Mouse (Mus musculus) cortical plate, adult 2 months (tissue): Measurements from ENCODE around the gene Kif1c.

ENCODE experiments used
- CTCF ChIP-seq: fragments of 200-500 bp; IDR thresholded peaks from 2 replicates; pipeline ENCODE4 v1.5.1; 2011; ENCODE audit warnings: mild to moderate bottlenecking, control low read depth, low read length; ENCODE audit not compliant: insufficient read depth; ENCODE audit errors: extremely low read depth
- POLR2A ChIP-seq: fragments of 200-500 bp; IDR thresholded peaks from 2 replicates; pipeline ENCODE4 v1.6.1; 2011; ENCODE audit warnings: mild to moderate bottlenecking, low read length, control low read depth; ENCODE audit not compliant: insufficient read depth; ENCODE audit errors: extremely low read depth

DNA sequence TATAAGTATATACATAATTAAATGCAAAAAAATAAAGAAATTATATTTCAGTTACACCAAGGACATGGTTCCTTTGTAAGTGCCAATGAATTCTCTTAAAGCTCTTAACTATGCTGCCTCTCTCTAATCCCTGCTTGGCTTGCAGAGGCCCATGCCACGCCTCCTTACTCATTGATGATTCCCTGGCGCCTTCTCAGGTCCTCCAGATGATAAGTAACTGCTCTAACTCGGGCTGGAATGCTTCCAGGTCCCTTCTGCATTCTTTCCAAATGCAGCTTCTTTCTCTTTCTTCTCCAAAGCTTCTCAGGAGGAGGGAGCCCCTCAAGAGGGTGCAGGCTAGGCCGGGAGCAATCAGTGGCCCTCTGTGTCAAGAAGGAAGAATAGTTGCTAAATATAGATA, 10.8 kb upstream of the Kif1c start:
- TF ChIP-seq CTCF (no peak), POLR2A (no peak)
